Mouse (Mus musculus): Measurements from ENCODE around the gene Smyd3.

DNA sequence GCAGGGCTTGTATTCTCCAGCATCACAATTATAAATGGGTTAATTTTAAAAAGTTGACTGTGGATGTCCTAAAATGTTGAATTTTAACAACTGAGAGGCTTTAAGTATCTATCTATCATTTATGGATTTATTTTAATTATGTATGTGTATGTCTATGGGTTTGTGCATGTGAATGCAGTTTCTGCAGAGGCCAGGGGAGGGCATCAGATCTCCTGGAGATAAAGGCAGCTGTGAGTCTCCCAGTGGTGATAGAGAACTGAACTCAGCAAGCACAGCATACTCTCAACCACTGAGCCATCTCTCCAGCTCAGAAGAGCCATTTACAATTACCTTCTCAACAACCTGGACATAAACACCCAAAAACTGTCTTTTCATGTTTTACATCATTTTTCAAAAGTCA is 321.4 kb downstream of the Smyd3 start:
- TF ChIP-seq POLR2A (IDR thresholded peaks at IDR 0.05; ENCODE audit: borderline replicate concordance, low read depth, low read length) = no peak
- TF ChIP-seq CTCF (IDR thresholded peaks at IDR 0.05; ENCODE audit: low read depth, low read length) = no peak

Data from bone marrow macrophage, adult 2 months (primary cell).